24 mouse cellular contexts compared by ENCODE assay signal in the genomic region with DNA sequence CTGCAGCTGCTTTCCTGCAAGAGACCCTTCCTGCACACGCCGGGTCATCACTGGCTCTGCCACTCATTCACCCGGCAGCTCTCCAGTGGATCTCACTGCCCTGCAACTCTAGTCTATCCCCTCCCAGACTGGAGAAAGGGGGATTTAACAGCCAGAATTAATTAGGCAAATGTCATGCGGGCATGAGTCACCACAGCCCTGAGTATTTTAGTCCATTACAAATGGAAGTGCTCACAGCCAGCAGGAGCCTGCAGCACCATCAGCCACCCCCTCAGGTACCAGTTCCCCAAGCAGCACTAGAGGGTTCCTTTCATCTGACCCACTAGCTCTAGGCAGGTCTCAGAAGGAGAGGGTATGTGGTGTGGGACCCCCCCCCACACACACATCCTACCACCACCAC.
A peak's percentile ranks its signal among the peaks of the same experiment; 100 is the strongest.
DNase-seq lines count a peak whose midpoint lies in the region; TF ChIP-seq lines count a peak whose summit lies in the region.
"Had no signal": no experiment of that assay in that cellular context is flagged by ENCODE, and none has a peak within 500 bp of the region (broad histone marks: within the 10 kb centered on the region; RNA-seq: fewer than 3 reads in every experiment).

No protein-coding gene starts in this region.

- peak; percentile 18 to 26 for DNase-seq in layer of hippocampus, adult 8-10 months (ENCODE audit: low spot score in 2 of 2)
- no peak for DNase-seq in layer of hippocampus, postnatal 10 days (ENCODE audit: low spot score in 2 of 2)
- DNase-seq in retina, postnatal 1 day = peak; percentile 10
- DNase-seq in retina, embryonic 14.5 days (ENCODE audit: low spot score) = no peak
- peak; percentile 6 for DNase-seq in NIH3T3 (ENCODE audit: low read depth)
- DNase-seq in heart, adult 18-20 months = no peak
- DNase-seq: cerebellum, adult 11 months; cerebellum, postnatal 14 days; embryo, embryonic 11 days; forebrain, postnatal 0 days; gastrocnemius, adult 2 months; heart, postnatal 14 days; kidney, adult 2 months; kidney, postnatal 25 days; lung, postnatal 4 days; thymus, postnatal 25 days had no signal

- WGBS in olfactory bulb, adult 2 months = 31% methylated on average over 4 of the region's 4 CpGs

- no peak for TF ChIP-seq POLR2A in olfactory bulb, adult 2 months (IDR thresholded peaks at IDR 0.05; ENCODE audit: insufficient read depth, low read depth, low read length)

- H3K4me3 ChIP-seq in olfactory bulb, adult 2 months (ENCODE audit: insufficient read depth, low read depth, low read length) = no peak overlapping the region
- H3K4me3 ChIP-seq: embryonic facial prominence, embryonic 15.5 days; forebrain, embryonic 10.5 days; gastrocnemius, adult 2 months; heart, embryonic 12.5 days; hindbrain, embryonic 12.5 days; lung, embryonic 15.5 days; neural tube, embryonic 12.5 days had no signal

- H3K4me1 ChIP-seq in olfactory bulb, adult 2 months (ENCODE audit: control insufficient read depth, insufficient read depth, low read length) = peaks cover 5% of the 10 kb centered on the region
- H3K4me1 ChIP-seq: embryonic facial prominence, embryonic 15.5 days; heart, embryonic 12.5 days; hindbrain, embryonic 12.5 days; lung, embryonic 15.5 days; neural tube, embryonic 12.5 days had no signal

- no peak for TF ChIP-seq CTCF in olfactory bulb, adult 2 months (IDR thresholded peaks at IDR 0.05; ENCODE audit: insufficient read depth, low read depth, low read length)

- H3K27ac ChIP-seq in olfactory bulb, adult 2 months (ENCODE audit: insufficient read depth, low read depth, low read length) = peak overlapping the region; percentile 92
- H3K27ac ChIP-seq: embryonic facial prominence, embryonic 15.5 days; forebrain, embryonic 10.5 days; gastrocnemius, adult 2 months; hindbrain, embryonic 12.5 days; liver, embryonic 14.5 days; lung, embryonic 15.5 days; neural tube, embryonic 12.5 days had no signal

Comparison
In these comparisons a context has a peak if more than half of its experiments do, and no peak if none do; other contexts are left out.
1. DNase-seq: peak in layer of hippocampus, adult 8-10 months (2 of 2), retina, postnatal 1 day (single experiment) and NIH3T3 (single experiment); none in layer of hippocampus, postnatal 10 days (0 of 2), retina, embryonic 14.5 days (single experiment) and heart, adult 18-20 months (0 of 2).